Mouse (Mus musculus) retina, postnatal 1 day (tissue): Measurements from ENCODE around the gene Sh3kbp1.

Experiments
- DNase-seq: peaks from one replicate; pipeline ENCODE4 v3.0.0-alpha.2; 2012

The Sh3kbp1 gene

DNA sequence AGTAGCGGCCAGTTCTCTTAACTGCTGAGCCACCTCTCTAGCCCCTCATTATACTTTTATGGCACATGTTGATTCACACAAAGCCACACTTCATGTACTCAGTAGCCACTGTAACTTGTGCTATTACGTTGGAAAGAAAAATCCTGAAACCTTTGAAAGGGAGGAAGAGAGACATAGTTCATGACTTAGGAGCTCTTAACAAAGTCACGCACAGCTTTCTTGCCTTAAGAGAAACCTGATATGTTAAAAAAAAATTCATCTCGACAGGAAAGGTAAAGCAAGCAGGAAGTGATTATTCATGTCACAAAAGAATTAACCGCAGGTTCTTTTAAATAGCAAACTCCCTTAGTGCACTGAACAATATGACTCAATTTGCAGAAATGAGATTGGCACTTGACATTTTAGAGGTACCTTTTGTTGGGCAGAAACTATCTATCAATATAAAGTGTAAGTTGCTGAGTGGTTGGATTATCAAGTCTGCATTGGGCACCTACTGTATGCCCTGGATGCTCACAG lies 51.3 kb downstream of the Sh3kbp1 start:
- no peak for DNase-seq

DNA sequence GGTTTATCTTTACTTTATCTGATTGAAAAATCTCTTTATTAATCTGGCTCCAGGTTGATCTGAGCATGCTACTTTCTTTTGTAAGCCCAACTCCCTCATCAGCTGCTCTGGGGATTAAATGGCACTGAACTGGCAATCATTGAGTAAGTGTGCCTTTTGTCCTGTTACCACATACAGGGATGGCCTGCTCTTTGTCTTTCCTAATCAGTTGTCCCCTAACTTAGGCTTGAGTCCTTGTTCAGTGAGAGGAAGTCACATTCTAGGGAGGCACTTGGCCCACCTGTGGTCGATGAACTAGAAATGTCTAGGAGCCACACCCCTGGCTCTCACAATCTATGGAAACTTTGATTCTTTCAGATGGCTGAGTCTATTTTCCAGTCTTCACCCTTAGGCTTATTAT lies 58.4 kb downstream of the Sh3kbp1 start:
- DNase-seq: no peak

DNA sequence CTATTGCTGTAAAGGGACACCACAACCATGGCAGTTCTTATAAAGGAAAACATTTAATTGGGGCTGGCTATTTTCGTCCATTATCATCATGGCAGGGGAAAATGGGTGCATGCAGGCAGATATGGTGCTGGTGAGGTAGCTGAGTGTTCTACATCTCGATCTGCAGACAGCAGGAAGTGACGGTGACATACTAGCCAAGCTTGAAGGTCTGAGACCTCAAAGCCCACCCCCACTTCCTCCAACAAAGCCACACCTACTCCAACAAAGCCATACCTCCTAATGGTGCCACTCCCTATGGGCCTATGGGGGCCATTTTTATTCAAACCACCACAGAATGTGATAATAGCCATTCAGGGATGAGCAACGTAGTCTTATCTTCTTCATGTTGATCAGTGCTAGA lies 59.8 kb downstream of the Sh3kbp1 start:
- no peak for DNase-seq

DNA sequence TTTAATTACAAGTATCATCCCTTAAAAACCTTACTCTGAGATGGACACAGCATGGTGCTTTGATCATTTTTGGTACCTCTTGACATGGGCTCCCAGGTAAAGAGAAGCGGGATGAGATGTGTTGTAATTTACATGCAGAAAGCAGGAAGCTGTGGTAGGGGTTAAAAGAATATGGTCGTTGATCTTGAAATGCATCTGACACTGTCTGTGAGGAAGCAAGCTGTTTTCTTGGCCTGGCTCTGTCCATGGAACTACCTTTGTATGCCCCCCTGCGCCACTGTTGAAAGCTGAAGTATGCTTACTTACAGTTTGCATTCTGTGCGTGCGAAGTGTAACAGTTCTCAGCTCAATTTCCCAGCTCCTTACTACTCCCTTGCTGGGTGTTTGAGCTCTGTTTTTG lies 61.6 kb downstream of the Sh3kbp1 start:
- DNase-seq: no peak

DNA sequence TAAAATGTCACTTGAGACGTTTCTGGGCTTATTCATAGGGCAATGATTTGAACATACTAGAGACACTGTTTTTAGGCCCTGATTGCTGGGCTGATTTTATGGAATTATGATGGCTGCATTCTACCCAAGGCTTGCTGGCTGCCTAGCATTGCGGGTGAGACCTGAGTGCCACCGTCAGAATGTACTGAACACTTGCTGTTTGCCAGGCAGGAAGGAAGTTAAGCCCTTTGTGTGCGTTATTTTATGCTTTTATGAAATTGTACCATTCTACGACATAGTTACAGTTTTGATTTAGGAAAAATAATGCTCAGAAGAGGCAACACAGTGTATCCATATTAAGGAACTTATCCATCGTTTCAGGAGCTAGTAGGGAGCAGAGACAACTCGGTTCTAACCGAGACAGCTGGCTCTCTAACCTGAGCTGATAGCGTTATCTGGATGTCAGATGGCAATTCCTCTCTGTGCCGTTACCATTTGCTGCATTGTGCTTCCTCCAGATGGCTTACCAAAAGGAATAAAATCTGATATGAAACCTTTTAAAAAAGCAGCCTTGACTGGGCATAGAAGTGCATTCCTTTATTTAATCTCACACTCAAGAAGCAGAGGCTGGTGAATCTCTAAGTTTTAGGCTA lies 62.8 kb downstream of the Sh3kbp1 start:
- DNase-seq: no peak

DNA sequence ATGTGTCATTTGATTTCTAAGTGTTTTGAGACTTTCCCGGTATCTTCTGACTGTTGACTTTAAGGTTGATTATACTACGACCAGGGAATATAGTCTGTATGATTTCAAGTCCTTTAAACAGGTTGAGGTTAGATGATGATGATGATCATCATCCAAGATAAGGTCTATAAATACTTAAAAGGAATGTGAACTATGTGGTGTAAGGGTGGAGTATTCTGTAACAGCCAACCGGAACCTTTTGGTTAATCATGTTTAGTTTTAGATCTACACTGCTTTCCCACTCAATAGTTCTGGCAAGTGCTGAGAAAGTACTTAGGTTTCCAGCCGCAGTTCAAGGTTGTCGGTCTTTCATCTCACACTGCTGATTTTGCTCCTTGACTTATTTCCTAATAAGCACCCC lies 66.1 kb downstream of the Sh3kbp1 start:
- DNase-seq: no peak

DNA sequence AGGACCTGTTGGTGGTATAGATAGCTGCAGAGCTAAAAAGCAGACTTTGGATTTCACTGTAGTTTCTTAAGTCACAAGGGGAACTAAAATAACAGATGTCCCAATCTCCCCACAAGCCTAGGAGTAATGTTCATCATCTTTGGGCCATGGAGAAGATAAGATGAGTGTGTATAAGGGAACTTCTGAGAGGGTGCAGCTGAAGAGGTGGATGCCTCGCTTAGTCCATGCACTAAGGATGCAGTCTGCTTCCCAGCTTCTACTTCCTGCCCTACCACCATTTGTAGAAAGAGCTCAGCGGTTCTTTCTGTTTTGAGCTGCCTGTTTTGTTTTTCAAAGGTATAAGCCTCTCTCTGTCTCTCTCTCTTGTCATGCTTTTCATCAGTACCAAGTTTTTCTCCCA lies 69.5 kb downstream of the Sh3kbp1 start:
- no peak for DNase-seq

DNA sequence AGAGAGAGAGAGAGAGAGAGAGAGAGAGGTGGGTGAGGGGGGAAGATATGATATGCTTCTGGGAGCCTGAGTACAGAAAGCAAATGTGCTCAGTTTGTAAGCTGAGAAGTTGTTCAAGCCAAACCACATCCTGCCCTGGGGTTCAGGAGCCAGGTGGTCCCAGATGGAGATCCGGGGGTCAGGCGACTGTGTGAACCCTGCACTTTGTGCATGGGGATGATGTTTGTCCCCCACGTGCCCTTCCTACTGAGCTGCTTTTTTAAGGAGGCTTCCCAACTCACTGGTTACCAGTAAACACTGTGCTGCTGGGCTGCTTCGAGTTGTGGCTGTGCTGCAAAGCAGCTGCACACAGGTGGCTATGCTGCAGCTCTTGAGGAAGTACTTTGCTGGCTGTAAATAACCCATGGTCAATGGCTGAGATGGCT lies 70.0 kb downstream of the Sh3kbp1 start:
- DNase-seq: no peak

DNA sequence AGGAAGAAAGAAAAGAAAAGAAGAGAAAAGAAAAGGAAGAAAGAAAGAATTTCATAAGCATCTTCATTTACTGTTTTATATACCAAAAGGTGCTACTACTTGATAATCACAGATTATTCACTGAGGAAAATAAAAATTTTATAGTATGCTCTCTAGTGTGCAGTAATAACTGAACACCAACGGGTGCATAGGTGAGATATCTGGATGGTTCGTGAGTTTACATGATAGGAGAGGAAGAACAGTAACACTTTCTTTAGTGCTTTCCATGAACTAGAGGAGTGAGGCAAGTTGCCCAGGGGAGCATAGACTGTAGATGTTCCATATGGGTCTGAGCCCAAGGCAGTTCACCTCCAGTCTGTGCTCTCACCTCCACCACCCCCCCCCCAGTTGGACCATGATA lies 75.8 kb downstream of the Sh3kbp1 start:
- DNase-seq: no peak

DNA sequence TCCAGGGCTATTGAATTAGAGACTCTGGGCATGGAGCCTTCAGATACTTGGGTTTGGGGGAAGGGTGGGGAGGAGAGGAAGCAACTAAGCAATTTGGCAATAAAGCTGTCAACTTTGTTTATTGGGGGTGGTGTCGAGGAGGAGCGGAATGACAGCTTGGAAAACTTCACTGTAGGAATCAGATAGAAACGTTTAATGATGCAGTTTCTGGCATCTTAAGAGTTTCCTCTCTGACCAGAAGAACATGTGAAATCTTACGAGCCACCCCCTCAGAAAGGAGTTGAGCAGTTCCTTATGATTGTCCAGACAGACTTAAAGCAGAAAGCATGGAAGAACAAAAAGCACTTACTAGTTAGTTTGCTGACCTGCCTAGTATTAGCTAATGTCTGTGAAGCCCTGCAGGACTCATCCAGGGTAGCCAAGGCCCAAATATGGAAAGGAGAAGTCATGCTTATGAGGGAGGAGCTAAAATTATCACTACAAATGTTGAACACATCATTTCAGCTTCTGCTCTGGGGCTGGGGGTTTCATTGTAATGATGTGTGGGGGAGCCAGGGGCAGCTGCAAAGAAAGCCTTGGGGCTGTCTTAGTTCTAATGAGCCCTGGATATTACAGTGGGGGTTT lies 77.4 kb downstream of the Sh3kbp1 start:
- DNase-seq: no peak

DNA sequence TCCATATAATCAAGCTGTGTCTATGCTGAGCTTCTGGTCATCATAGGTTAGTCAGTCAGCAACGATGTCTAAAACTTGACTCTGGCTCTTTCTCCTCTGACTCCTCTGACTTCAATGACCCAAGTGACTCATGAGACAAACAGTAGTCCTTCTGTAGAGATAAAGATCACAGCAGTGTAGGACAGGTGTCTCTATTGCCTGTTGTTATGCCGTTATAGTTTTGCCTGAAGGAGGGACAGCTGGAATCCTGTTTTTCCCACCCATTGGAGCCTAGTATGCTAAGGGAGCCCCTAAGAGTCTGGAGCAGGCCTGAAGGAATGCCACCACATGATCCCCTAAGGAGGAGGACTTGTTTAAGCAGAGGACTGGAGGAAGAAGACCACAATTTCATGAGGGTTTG lies 78.3 kb downstream of the Sh3kbp1 start:
- DNase-seq: no peak

DNA sequence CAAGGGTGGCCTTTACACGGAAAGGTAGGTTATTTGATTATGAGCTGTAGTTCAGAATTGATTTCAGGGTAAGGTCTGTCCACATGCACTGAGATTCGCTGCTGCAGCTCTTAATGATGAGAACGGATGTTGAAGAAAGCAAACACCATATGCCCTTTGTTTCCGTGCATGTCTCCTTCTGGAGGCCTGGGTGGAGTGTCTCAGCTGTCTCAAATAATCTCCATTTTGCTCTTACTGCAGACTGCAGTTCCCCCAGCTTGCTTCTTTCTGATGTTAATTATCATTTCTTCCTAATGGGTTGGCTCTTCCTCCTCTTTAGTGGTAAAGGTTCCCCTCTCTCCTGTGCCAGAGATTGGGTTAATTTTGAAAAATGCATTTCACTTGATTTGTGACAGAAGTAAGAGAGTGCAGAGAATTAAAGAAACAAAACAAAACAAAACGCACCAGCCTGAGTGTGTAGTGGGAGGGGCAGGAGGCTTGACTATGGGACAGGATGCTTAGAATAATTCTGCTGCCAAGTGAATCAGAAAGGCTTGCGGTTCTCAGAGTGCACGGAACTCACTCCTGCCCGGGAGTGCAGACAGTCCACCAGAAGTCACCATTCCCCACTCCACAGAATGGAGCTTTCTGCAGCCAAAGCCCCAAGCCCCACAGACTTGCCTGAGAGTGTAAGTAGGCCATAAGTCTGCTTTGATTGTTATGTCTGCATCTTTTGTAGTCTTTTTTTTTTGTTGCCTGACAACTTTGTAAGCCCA lies 81.2 kb downstream of the Sh3kbp1 start:
- peak; percentile 15 for DNase-seq

DNA sequence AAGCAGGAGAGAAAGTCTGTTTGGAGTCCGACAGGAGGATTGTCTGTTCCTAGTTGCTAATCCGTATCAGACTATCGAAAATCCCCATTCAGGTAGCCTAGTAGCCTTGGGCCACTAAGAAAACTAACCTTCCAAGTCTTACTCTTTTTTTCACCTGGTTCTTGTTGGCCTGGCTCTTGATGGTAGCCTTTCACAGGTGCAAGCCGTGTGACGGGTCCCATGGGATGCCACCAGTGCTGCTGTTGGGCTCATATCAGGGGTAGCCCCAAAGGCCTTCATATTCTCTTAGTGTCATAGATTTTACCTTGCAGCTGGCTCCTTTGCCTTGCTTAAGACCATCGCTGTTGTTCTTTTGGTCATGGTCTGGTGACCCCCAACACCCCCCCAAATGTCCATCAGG lies 82.2 kb downstream of the Sh3kbp1 start:
- DNase-seq: no peak

DNA sequence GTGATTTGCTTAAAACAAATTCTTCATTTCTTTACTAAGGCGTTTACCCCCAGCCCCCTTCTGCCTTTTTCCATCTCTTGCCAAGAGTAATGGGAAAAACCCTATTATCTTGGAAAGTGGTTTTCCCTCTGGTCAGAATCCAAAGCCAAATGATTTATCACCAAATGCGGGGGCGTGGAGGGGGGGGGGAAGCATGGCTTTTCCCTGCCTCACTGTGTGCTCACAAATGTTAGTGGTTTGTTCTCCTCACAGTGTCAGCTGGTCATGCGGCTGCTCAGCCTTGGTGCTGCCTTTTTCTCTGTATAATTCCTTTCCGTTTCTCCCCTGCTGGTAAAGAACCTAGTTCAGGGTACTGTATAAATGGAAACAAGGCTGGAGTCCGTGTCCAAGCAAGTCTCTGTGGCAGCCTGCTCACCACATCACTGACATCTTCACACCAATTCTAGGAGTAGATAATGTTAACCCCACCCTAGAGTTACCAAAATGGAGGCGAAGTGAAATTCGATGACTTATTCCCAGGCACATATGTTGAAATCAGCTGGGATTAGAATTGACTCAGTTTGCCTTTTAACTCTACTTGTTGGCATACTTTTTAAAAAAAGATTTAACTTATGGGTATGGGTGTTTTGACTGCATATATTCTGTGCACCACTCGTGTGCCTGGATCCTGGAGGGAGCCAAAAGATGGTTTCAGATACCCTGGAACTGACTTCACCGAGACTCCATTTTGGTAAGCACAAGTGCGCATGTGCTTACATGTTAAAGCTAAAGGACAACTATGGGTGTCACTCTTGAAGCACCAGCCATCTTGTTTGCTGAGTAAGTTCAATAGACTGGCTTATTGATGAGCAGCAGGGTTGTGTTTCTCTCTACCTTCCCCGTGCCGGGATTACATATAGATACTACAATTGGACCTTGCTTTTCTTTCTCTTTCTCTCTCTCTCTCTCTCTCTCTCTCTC lies 84.3 kb downstream of the Sh3kbp1 start:
- DNase-seq: no peak

DNA sequence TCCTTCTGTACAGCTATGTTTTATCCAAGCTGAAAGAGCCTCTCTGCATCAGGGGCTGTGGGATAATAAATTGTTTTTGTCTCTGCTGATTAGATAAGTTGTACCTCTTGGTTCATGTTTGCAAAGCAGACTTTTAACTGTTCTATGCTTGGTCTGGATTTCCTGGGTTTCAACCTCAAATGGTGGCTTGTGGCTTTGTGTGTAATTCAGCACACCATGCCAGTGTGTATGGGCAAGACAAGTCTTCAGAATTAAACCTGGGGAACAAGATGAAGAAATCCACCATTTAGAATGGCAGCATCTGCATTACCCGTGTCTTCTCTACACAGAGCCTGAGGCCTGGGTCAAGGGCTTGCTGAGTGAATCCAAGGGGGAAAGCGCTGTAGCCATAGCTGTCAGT lies 86.1 kb downstream of the Sh3kbp1 start:
- no peak for DNase-seq

DNA sequence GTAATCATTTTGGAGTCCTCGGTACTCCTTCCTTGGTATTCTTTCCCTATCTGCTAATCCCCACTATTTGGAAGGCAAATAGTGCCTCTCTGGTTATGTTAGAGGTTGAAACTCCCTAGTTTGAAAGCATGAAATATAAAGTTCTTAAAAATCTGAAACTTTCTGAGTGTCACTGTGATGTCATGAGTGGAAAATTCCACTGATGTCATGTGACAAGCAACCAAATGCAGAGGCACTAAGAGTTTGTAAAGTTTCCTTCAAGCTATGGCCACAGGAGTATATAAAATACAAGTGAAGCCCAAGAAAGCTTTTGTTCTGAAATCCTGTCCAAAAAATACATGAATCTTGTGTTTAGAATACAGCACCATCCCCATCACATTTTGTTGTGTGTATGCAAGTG lies 94.3 kb downstream of the Sh3kbp1 start:
- no peak for DNase-seq

DNA sequence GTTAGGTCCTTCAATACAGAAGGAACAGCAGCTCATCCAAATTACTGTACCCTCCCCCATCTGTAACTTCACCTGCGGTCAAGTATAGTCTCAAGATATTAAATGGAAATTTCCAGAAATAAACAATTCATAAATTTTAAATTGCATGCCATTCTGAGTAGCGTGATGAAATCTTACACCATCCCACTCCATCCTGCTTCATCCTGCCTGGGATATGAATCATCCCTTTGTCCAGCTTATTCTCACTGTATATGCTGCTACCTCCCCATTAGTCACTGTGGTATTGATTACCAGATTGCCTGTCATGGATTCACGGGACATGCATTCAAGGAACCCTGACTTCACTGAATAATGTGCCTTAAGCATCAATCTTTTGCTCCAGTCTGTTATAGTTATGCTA lies 104.3 kb downstream of the Sh3kbp1 start:
- DNase-seq: no peak

DNA sequence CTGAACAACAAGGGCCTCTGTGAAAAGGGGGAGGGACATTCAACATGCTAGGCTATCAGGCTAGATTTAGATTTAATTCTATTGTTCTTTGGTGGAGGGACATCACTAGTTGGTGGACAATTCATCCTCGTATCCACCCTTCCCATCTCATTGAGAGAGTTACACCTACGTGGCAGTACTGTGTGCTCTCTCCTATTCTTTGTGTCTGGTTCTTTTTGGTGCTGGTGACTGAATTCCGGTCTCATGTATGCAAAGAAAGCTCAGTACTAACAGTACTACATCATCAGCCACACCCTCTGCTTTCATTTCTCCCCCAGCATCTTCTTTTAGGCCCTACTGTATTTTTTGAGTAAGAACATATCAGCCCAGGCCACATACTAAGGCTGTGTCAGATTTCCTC lies 105.8 kb downstream of the Sh3kbp1 start:
- DNase-seq: no peak

DNA sequence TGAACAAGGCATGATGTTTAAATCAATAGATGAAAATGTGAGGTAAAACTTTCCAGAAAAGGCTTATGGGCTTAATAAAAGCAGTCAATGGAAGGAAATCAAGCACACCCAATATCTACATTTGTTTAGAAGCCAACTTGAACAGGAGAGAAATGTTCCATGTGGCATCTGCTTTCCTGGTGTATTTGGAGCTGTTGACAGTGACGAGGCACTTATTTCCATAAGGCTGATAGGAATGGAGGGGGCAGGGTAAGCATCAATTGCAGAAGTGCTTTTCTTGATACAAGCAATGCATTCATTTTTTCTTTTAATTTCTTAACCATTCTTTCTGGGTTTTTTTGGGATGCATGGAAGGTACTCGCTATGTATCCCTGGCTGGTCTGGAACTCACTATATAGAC lies 106.9 kb downstream of the Sh3kbp1 start:
- DNase-seq: no peak

DNA sequence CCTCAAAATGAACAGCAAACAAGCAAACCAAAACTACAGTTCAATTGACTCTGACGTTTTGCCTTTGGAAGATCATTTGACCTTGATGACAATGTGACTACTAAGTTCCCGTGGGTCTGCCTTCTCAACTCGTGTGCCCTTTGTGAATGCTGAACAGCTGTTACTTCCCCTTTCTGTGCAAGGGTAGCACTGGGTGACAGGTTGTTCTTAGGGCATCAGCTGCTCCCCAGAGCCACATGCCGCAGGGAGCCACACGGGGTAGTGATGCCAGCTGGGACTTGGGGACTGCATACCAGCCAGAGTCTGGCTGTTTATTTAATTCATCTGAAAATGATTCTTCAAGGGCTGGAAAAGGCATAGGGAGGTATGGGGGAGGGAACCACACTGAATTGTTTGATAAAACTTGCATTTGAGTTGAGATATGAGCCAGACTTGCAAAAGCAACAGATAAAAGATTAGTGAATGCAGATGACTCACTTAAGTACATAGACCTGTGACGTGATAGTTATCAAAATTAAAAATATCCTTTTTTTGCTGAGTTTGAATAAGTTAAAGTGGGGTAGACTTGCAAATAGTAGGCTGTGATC lies 108.5 kb downstream of the Sh3kbp1 start:
- no peak for DNase-seq

DNA sequence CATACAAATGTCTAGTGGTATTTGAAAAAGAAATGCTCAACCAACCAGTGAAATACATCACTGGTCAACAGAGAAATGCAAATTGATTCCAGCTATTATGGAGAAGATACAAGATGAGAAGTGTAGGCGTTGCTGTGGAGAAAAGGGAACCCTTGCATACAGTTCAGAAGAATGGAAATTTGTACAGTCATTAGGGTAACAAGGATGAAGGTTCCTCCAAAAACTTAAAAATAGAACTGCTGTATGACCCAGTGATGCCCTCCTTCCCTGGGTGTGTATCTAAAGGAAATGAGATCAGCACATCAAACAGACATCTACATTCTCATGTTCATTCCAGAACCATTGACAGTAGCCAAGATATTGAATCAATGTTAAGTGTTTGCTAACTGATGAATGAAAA lies 110.3 kb downstream of the Sh3kbp1 start:
- no peak for DNase-seq

DNA sequence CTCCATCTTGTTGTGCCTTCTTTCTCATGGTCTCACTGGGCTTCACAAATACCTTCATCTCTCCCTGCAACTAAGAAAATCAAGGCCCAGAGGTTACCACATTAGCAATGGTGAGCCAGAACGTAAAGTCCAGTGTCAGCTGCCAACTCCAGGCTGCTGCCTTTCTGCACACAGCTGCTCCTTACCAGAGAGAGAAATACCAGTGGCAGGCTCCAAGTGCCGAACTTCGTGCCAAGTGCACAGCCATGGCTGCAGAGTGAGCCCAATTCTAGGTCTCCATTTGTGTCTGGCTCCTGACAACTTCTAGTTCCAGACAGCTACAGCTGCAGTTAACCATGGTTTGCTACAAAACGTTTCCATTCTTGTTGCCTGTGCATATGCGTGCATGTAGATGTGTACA lies 117.0 kb downstream of the Sh3kbp1 start:
- peak; percentile 12 for DNase-seq

DNA sequence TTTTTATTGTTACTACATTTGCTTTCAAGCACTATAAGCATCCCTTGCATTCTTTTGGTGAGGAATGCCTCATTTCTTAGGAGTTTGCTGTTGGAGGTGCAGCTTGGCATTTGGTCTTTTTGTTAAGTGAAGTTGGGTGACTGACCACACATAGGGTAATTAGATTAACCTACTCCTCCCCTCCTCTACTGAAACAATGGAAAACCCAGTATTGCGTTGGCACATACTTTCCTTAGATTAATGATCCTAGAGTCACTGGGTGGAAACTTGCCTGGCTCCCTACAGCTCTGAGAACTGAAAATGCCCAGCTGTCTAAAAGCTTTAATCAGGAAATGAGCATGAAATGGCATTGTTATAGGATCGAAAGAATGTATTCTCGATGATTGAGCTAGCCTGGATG lies 117.5 kb downstream of the Sh3kbp1 start:
- DNase-seq: peak; percentile 36
